Mouse (Mus musculus): ENCODE measurements around the gene Pdap1. TPM values are rescaled to one million over a fixed set of nuclear protein-coding genes. Genes with fewer than 3 reads are reported as not detected.
"Not testable (repeated sequence)": the region's sequence is repeated elsewhere in the genome, so short reads cannot be mapped to it uniquely, and the experiment has no call there.

The Pdap1 gene
- polyA plus RNA-seq, 1 experiment, result 136 TPM

DNA sequence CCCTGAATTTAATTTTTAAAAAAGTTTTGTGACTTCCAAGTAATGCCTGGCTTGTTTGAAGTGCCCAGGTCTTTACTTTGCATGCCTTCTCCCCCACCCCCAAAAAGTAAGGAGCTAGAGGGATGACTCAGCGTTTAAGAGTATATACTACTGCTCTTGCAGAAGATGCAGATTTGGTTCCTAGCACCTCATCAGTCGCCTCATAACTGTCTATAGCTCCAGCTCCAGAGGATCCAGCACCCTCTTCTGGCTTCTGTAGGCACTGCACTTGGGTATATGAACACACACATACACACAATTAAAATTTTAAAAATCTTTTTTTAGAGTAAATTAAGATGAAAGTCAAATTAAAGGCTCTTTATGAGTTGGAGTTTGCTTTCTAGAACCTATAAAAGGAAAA, 51.9 kb downstream of the Pdap1 start:
- Histone ChIP-seq H3K27me3 (ENCODE audit: control insufficient read depth, insufficient read depth, insufficient read length) (no peaks in the 10 kb centered on the region), H3ac (ENCODE audit: control insufficient read depth, insufficient read length, low read depth) (no peak overlapping the region), H3K4me3 (ENCODE audit: insufficient read depth, poor library complexity, severe bottlenecking) (no peak overlapping the region), H3K79me3 (ENCODE audit: low read depth) (peaks cover 53% of the 10 kb centered on the region), H3K79me2 (ENCODE audit: control insufficient read depth, insufficient read depth) (peaks cover 69% of the 10 kb centered on the region), H3K36me3 (ENCODE audit: control insufficient read depth, insufficient read depth) (peaks cover 29% of the 10 kb centered on the region)
- TF ChIP-seq CTCF (IDR thresholded peaks at IDR 0.05; ENCODE audit: control insufficient read depth, insufficient read depth, insufficient read length), result no peak
- no peak for TF ChIP-seq MYOD1 (IDR thresholded peaks at IDR 0.05; ENCODE audit: control insufficient read depth, insufficient read length, low read depth)
- no peak for TF ChIP-seq MYOG (IDR thresholded peaks at IDR 0.05; ENCODE audit: control insufficient read depth, extremely low read depth, insufficient read length)
- no peak for TF ChIP-seq FOSL1 (IDR thresholded peaks at IDR 0.05; ENCODE audit: insufficient read depth, low read length, poor library complexity, severe bottlenecking)
- TF ChIP-seq USF1 (IDR thresholded peaks at IDR 0.05; ENCODE audit: low read depth), result no peak
- no peak for TF ChIP-seq MAX (IDR thresholded peaks at IDR 0.05)
- TF ChIP-seq CEBPB (IDR thresholded peaks at IDR 0.05; ENCODE audit: low read depth), result no peak

DNA sequence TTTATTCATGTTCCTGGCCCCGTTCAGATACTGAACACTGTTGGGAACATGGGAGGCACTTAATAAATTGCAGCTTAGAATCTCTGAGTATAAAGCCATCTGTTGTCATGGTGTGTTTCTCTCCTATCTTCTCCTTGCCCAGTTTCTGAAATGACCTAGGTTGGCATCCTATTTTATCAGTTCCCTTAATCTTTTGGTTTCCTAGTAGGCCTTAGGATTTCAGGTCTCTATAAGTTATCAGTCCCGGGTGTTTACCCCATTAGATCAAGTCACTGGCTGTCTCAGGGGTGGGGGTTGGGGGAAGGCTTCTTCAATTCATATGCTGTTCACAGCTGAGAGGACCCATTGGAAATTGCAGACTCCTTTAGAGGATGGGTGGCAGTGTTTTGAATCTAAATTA, 55.2 kb downstream of the Pdap1 start:
- H3K36me3 ChIP-seq (ENCODE audit: control insufficient read depth, insufficient read depth), result peaks cover 7% of the 10 kb centered on the region
- H3K79me3 ChIP-seq (ENCODE audit: low read depth), result peaks cover 46% of the 10 kb centered on the region
- H3K4me3 ChIP-seq (ENCODE audit: insufficient read depth, poor library complexity, severe bottlenecking), result peak overlapping the region; percentile 55
- H3K27me3 ChIP-seq (ENCODE audit: control insufficient read depth, insufficient read depth, insufficient read length), result no peaks in the 10 kb centered on the region
- H3K79me2 ChIP-seq (ENCODE audit: control insufficient read depth, insufficient read depth), result peaks cover 61% of the 10 kb centered on the region
- TF ChIP-seq MYOD1 (IDR thresholded peaks at IDR 0.05; ENCODE audit: control insufficient read depth, insufficient read length, low read depth), result no peak
- TF ChIP-seq MYOG (IDR thresholded peaks at IDR 0.05; ENCODE audit: control insufficient read depth, extremely low read depth, insufficient read length), result no peak
- H3ac ChIP-seq (ENCODE audit: control insufficient read depth, insufficient read length, low read depth), result no peak overlapping the region

DNA sequence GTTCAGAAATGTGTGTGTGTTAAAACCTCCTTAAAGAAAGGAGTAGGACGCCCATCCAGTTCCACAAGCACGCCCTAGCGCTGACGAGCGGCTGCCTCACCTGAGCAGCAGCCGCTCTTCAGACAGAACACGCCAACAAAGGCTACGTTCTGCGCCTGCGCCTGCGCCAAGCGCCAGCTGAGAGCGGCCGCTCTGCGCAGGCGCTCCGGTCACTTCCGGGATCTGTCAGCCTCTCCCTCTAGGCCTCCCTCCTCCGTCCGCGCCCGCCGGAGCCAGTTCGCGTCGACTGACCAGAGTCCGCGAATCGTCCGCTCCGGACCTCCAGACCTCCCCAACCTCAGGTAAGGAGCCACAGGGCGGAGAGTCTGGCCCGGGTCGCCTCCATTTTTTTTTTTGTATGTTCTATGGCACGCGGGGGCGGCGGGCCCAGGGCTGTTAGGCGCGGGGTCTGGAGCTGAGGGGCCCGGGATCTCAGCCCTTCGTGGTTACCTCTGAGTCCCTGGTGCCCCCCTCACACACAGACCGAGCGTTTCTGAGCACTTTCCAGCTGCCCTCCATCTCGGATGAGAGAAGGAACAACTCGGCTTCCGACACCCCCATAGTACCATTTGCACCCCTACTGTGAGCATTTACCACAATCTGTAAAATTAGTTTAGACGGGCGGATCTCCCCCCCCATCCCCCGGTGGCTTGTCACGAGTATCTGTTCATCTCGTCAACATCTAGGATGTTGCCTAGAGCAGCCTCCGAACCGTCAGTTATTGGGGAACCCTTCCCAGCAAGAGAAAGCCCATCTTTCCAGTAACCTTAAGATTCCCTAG, 56.2 kb downstream of the Pdap1 start, which contains the start of the genes Arpc1a and Kpna7:
Gene Arpc1a (plus strand): TSS at position 199 of the 820 bp plus-strand sequence.
Gene Kpna7 (minus strand): TSS at position 399 of the 820 bp plus-strand sequence.
- Histone ChIP-seq H3ac (ENCODE audit: control insufficient read depth, insufficient read length, low read depth) (peak within 1 kb of the TSS; percentile 75), H3K27me3 (ENCODE audit: control insufficient read depth, insufficient read depth, insufficient read length) (peaks cover 5% of the 10 kb centered on the region), H3K79me2 (ENCODE audit: control insufficient read depth, insufficient read depth) (peaks cover 51% of the 10 kb centered on the region), H3K36me3 (ENCODE audit: control insufficient read depth, insufficient read depth) (peaks cover 6% of the 10 kb centered on the region), H3K79me3 (ENCODE audit: low read depth) (peaks cover 43% of the 10 kb centered on the region), H3K4me3 (ENCODE audit: insufficient read depth, poor library complexity, severe bottlenecking) (peak within 1 kb of the TSS; percentile 55)
- TF ChIP-seq MYOG (IDR thresholded peaks at IDR 0.05; ENCODE audit: control insufficient read depth, extremely low read depth, insufficient read length) (no peak), CTCF (IDR thresholded peaks at IDR 0.05; ENCODE audit: control insufficient read depth, insufficient read depth, insufficient read length) (no peak), MYOD1 (IDR thresholded peaks at IDR 0.05; ENCODE audit: control insufficient read depth, insufficient read length, low read depth) (no peak), MAX (IDR thresholded peaks at IDR 0.05) (no peak), CEBPB (IDR thresholded peaks at IDR 0.05; ENCODE audit: low read depth) (no peak), FOSL1 (IDR thresholded peaks at IDR 0.05; ENCODE audit: insufficient read depth, low read length, poor library complexity, severe bottlenecking) (no peak), USF1 (IDR thresholded peaks at IDR 0.05; ENCODE audit: low read depth) (no peak)

DNA sequence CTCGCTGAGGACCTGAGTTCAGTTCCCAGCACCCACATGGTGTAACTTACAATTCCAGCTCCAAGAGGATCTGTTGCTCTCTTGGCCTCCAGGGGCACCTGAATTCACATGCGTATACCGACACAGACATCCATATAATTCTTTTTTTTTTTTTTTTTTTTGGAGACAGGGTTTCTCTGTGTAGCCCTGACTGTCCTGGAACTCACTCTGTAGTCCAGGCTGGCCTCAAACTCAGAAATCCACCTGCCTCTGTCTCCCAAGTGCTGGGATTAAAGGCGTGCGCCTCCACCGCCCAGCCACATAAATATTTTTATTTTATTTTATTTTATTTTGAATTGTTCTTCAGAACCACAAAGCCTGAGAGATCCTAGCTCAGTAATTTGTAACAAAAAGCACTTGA, 56.8 kb downstream of the Pdap1 start:
- H3K4me3 ChIP-seq (ENCODE audit: insufficient read depth, poor library complexity, severe bottlenecking); H3K36me3 ChIP-seq (ENCODE audit: control insufficient read depth, insufficient read depth): not testable (repeated sequence)
- peak overlapping the region; percentile 67 for H3ac ChIP-seq (ENCODE audit: control insufficient read depth, insufficient read length, low read depth)
- peaks cover 37% of the 10 kb centered on the region for H3K79me3 ChIP-seq (ENCODE audit: low read depth)
- H3K79me2 ChIP-seq (ENCODE audit: control insufficient read depth, insufficient read depth), result peaks cover 45% of the 10 kb centered on the region
- peaks cover 12% of the 10 kb centered on the region for H3K27me3 ChIP-seq (ENCODE audit: control insufficient read depth, insufficient read depth, insufficient read length)

DNA sequence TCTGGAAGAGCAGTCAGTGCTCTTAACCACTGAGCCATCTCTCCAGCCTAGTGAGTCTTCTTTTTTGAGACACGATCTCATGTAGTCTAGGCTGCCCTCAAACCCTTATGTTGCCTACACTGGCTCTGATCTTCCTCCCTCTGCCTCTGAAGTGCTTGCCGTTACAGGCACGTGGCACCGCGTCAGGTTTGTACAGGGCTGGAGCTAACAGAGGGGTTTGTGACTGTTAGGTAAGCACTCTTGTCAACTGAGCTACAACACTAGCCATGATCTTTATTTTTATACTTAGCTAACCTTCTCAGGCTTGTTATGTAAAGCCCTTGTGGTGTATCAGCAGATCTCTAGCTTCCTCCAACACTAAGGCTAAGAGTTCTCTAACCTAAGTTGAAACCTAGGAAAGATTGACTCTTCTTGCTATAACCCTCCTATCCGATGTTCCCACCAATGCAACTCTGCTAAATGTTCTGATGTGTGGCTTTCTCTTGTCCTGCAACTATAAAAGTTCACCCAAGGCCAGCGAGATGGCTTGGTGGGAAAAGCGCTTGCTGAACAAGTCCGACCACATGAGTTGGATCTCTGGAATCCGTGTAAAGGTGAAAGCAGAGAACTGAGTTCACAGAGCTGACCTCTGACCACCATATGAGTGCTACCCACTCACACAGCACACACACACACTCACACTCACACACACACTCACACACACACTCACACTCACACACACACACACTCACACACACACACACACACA, 58.0 kb downstream of the Pdap1 start:
- H3K79me2 ChIP-seq (ENCODE audit: control insufficient read depth, insufficient read depth), result peaks cover 33% of the 10 kb centered on the region
- no peak overlapping the region for H3K4me3 ChIP-seq (ENCODE audit: insufficient read depth, poor library complexity, severe bottlenecking)
- H3K79me3 ChIP-seq (ENCODE audit: low read depth), result peaks cover 28% of the 10 kb centered on the region
- H3K36me3 ChIP-seq (ENCODE audit: control insufficient read depth, insufficient read depth), result no peaks in the 10 kb centered on the region
- no peak for TF ChIP-seq USF1 (IDR thresholded peaks at IDR 0.05; ENCODE audit: low read depth)
- no peak for TF ChIP-seq MAX (IDR thresholded peaks at IDR 0.05)
- TF ChIP-seq FOSL1 (IDR thresholded peaks at IDR 0.05; ENCODE audit: insufficient read depth, low read length, poor library complexity, severe bottlenecking), result no peak
- no peak for TF ChIP-seq MYOD1 (IDR thresholded peaks at IDR 0.05; ENCODE audit: control insufficient read depth, insufficient read length, low read depth)
- no peak for TF ChIP-seq CEBPB (IDR thresholded peaks at IDR 0.05; ENCODE audit: low read depth)
- H3ac ChIP-seq (ENCODE audit: control insufficient read depth, insufficient read length, low read depth), result no peak overlapping the region
- peaks cover 15% of the 10 kb centered on the region for H3K27me3 ChIP-seq (ENCODE audit: control insufficient read depth, insufficient read depth, insufficient read length)

Other genes with a start within 250 kb of the Pdap1 start
- 39.1 TPM for gene Smurf1, start 174.4 kb downstream of the Pdap1 start, polyA plus RNA-seq (2012; fragmentation: generic; extraction: Trizol)
- not detected for gene Gm4871, start 107.5 kb downstream of the Pdap1 start, polyA plus RNA-seq (2012; fragmentation: generic; extraction: Trizol)
- not detected for gene 1700018F24Rik, start 97.2 kb downstream of the Pdap1 start, polyA plus RNA-seq (2012; fragmentation: generic; extraction: Trizol)
- gene Arpc1a, start 56.4 kb downstream of the Pdap1 start, polyA plus RNA-seq (2012; fragmentation: generic; extraction: Trizol), result 91.7 TPM
- not detected for gene Kpna7, start 56.2 kb downstream of the Pdap1 start, polyA plus RNA-seq (2012; fragmentation: generic; extraction: Trizol)
- gene Arpc1b, start 26.0 kb downstream of the Pdap1 start, polyA plus RNA-seq (2012; fragmentation: generic; extraction: Trizol), result 741 TPM
- gene Bud31, start 124 bp upstream of the Pdap1 start, polyA plus RNA-seq (2012; fragmentation: generic; extraction: Trizol), result 175 TPM
- 14.5 TPM for gene Ptcd1, start 26.9 kb upstream of the Pdap1 start, polyA plus RNA-seq (2012; fragmentation: generic; extraction: Trizol)
- 47.7 TPM for gene Cpsf4, start 27.0 kb upstream of the Pdap1 start, polyA plus RNA-seq (2012; fragmentation: generic; extraction: Trizol)
- 643 TPM for gene Atp5j2, start 51.8 kb upstream of the Pdap1 start, polyA plus RNA-seq (2012; fragmentation: generic; extraction: Trizol)
- 2.0 TPM for gene Zkscan14, start 61.6 kb upstream of the Pdap1 start, polyA plus RNA-seq (2012; fragmentation: generic; extraction: Trizol)
- 3.6 TPM for gene Zkscan5, start 64.3 kb upstream of the Pdap1 start, polyA plus RNA-seq (2012; fragmentation: generic; extraction: Trizol)
- gene Zfp655, start 91.5 kb upstream of the Pdap1 start, polyA plus RNA-seq (2012; fragmentation: generic; extraction: Trizol), result 7.7 TPM
- 10.4 TPM for gene Zscan25, start 140.3 kb upstream of the Pdap1 start, polyA plus RNA-seq (2012; fragmentation: generic; extraction: Trizol)
- not detected for gene Cyp3a57, start 205.0 kb upstream of the Pdap1 start, polyA plus RNA-seq (2012; fragmentation: generic; extraction: Trizol)